Mouse (Mus musculus) heart, adult 18-20 months (tissue): ENCODE data around the gene Sgce. TPM values are rescaled to one million over a fixed set of nuclear protein-coding genes. Genes with fewer than 3 reads are reported as not detected.
"Not testable (repeated sequence)": the region's sequence is repeated elsewhere in the genome, so short reads cannot be mapped to it uniquely, and the experiment has no call there.

Source experiments
- DNase-seq, 2 experiments: peaks; one replicate each; pipeline ENCODE4 v3.0.0; 2021 to 2022; ENCODE audit warnings: mixed read lengths in 1 of 2
- long read RNA-seq, 2 experiments: library from polyadenylated mRNA; stranded (forward); transcript quantifications; one replicate each; pipeline ENCODE4 v2.0.0; 2021
- total RNA-seq, 2 experiments: library from RNA; stranded (reverse); gene quantifications; 2 replicates each; pipeline ENCODE4 v1.2.3; 2021

Gene Sgce
- 10 to 100 TPM; 16.5 to 19.4 TPM for total RNA-seq
- long read RNA-seq, experiment 1, transcript Sgce-205 (11 exons, 1,696 nt): major isoform, 9 of 13 reads
- long read RNA-seq, experiment 1, partial matches to known transcripts: 3 of 13 reads
- long read RNA-seq, experiment 1, other reads (novel, unspliced or antisense): 0 of 13 reads
- long read RNA-seq, experiment 2, partial matches to known transcripts: 6 of 9 reads
- long read RNA-seq, experiment 2, other reads (novel, unspliced or antisense): 0 of 9 reads

DNA sequence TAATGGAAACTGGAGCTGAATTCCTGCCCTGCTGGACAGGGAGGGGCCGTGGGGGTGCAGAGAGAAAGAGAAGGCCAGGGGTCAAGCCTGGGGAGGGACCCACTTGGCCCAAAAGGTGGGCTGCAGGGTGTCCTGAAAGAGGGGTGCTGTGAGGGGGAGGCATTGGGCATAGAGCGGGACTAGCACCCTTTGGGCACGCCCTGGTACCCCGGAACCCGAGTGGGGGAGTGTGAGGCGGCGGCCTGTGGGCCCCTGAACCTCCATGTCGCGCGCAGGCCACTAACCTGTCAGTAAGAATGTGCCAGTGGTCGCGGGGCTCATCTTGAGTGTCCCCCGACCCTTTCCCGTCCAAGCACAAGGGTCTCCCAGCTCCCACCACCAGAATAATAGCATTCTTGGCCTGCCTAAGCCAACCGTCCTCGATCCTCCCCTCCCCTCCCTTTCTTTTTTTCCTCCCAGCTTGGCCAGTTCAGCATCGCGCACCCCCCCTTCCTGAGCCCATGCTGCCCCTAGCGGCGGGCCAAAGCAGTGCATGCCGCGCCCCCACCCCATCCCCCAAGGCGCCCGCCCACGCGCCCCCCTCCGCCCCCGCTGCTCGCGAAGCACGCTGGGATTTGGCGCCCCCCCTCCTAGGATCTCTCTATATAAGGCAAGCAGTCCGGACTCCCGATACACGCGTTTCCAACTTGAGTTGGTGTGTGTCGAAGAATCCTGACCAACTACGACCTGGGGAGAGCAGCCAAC is at the start of gene Sgce, which contains the start of gene Peg10:
Gene Sgce, minus strand, starts transcription at position 512 of the 744 bp plus-strand sequence.
Gene Peg10, plus strand, starts transcription at position 611 of the 744 bp plus-strand sequence.
- peak; percentile 76 to 77 for DNase-seq

GRCm38 (mm10) chr6:4796281-4796680 is 49.3 kb upstream of the Sgce start:
- DNase-seq: no peak

DNA sequence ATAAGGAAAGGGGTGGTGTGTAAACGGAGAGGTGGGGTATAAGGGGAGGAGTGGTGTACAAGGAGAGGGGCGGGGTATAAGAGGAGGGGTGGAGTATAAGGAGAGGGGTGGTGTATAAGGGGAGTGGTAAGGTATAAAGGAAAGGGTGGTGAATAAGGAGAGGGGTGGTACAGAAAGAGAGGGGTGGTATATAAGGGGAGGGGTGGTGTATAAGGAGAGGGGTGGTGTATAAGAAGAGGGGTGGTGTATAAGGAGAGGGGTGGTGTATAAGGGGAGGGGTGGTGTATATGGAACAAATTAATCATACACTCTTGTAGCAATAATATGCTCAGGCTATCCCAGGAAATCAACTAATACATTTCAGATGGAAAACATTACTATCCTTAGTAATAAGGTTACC is 15.2 kb upstream of the Sgce start:
- no peak for DNase-seq

DNA sequence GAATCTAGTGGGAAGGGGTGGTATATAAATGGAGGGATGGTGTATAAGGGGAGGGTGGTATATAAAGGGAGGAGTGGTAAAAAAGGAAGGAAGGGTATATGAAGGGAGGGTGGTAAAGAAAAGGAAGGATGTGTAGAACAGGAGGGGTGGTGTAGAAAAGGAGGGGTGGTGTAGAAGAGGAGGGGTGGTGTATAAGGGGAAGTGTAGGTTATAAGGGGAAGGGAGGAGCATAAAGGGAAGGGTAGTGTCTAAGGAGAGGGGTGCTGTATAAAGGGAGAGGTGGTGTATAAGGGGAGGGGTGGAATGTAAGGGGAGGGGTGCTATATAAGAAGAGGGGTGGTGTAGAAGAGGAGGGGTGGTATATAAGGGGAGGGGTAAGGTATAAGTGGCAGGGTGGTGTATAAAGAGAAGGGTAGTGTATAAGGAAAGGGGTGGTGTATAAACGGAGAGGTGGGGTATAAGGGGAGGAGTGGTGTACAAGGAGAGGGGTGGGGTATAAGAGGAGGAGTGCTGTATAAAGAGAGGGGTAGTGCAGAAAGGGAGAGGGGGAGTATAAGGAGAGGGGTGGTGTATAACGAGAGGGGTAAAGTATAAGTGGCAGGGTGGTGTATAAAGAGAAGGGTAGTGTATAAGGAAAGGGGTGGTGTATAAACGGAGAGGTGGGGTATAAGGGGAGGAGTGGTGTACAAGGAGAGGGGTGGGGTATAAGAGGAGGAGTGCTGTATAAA is 14.6 kb upstream of the Sgce start:
- not testable (repeated sequence) for DNase-seq

DNA sequence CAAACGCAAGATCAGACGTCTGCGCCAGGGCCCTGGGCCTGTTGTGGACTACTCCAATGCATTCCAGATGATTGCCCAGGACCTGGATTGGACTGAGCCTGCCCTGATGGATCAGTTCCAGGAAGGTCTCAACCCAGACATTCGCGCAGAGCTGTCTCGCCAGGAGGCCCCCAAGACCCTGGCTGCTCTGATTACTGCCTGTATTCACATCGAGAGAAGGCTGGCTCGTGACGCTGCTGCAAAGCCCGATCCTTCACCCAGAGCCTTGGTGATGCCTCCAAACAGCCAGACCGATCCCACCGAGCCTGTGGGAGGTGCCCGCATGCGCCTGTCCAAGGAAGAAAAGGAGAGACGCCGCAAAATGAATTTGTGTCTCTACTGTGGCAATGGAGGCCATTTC is 7.9 kb upstream of the Sgce start:
- DNase-seq: no peak

GRCm38 (mm10) chr6:4754286-4754685 is 7.3 kb upstream of the Sgce start:
- DNase-seq: no peak

DNA sequence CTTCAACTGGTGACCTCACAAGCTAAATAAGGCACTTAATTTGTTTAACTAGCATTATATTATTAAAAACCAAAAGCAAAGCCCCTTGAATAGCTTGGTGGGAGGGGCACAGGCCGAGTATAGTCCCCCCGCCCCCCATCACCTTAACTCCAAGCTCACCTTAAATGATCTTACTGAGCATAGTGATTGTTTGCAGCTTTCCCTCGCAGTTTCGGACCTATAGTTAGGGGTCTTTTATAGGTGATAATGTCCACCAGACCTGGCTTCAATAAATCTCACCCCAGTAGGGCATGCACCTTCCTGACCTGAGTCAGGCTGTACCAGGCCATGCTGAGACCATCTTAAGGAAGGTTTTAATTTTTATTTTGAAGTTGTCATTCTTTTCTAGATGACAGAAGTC is 4.3 kb upstream of the Sgce start:
- no peak for DNase-seq

DNA sequence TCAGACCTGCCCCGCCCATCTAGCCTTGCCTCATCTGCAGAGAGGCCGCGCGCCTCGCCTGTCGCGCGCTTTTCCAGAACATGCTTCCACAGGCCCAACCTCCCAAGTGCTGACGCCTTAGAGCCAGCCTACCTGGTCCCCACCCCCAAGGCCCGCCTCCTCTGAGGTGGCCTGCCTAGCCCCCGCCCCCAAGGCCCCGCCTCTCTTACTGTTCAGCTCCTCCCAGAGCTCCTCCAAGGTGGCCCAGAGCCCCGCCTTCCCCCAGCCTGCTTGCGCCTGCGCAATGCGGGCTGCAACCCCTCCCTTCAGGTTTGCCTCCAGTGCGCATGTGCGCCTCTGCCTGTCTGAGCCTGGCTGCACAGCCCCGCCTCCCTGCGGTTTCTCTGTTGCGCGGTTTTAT is 2.1 kb upstream of the Sgce start:
- peak; percentile 96 for DNase-seq

DNA sequence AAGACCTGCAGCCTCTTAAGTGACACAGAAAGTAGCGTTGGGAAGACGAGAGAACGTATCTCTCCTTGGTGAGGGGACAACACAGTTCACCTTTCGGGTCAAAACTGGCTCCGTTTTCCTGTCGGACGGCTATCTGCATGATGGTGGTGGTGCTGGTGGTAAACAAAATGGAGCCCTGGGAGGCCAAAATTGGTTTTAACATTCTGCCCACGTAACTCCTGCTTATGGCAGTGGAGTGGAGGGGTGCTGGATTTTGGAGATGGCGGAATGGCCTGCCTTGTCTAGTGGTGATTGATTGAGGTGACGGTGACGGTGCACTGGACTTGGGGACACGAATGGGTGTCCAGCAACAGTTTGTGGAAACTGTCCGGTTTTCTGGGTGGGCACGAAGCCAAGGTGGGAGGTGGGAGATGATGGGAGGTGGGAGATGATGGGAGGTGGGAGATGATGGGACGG is 1.5 kb upstream of the Sgce start:
- peak in 1 of 2 experiments; percentile 52 for DNase-seq

GRCm38 (mm10) chr6:4747677-4748505 is 884 bp upstream of the Sgce start:
- DNase-seq: peak; percentile 33 to 62

DNA sequence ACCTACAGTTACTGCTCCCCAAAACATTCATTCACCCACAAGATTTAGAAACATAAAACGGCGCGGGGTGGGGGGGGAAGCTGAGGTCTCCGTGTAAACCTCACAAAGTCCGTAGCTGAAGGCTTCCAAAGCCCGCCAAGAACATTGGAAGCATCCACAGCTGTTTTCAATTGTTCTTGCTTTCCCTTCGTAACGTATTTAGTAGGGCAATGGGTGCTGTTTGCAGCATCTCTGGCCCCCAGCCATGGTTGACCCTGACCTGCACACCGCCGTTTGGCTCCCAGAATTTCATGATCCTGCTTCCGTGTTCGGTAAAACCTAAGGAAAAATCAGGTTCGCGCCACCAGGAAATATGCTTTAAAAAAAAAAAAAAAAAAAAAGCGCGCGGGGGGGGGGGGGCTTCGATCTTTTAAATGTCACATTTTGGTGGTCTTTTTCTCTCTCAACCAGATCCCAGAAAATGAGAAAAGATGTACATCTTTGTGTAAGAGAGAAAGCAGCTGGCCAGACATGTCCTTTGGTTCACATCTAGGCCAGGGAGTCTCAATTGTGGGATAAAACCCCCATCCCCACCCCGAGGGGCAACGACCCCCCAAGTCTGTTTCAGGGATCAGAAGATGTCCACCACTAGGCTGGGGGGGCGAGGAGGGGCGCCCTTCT is 841 bp downstream of the Sgce start:
- DNase-seq: peak in 1 of 2 experiments; percentile 38

- DNase-seq: peak; percentile 66 to 70
Observed at GRCm38 (mm10) chr6:4740511-4740910, 6.5 kb downstream of the Sgce start.

DNA sequence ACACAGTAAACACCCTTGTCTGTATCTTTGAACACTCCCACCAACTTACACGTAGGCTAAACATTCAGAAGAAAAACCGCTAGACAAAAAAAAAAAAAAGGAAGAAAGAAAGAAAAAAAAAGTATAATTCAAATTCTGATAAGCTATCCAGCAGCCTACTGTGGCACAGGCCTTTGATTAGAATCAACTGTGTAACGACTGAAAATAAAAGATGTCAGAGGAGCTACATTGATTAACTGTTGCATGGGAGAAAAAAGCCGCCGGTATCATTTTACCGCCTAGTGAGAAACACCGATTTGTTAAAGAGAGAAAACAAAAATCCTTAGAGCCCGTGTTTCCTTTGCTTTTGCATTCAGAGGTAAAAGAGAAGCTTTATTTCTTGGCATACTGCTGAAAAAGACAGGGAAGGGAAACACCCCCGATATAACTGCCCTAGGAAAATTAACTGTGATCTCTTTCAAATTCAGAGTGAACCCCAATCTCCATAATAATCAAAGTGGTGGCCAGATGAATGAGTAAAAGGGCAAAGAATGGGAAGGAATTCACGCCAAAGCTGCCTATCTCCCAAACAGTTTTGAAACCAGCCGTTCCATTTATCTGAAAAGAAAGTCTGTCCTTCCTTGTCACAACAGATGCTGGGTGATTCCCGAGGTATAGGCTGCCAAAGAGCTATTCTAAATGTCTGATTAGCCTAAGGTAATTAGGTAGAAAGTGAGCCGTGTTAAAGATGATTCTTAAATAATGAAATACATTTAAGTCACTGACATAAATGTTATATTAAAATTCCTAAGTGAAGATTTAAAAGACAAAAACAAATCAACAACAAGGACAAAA is 7.3 kb downstream of the Sgce start:
- DNase-seq: no peak

GRCm38 (mm10) chr6:4738717-4739116 is 8.3 kb downstream of the Sgce start:
- no peak for DNase-seq

DNA sequence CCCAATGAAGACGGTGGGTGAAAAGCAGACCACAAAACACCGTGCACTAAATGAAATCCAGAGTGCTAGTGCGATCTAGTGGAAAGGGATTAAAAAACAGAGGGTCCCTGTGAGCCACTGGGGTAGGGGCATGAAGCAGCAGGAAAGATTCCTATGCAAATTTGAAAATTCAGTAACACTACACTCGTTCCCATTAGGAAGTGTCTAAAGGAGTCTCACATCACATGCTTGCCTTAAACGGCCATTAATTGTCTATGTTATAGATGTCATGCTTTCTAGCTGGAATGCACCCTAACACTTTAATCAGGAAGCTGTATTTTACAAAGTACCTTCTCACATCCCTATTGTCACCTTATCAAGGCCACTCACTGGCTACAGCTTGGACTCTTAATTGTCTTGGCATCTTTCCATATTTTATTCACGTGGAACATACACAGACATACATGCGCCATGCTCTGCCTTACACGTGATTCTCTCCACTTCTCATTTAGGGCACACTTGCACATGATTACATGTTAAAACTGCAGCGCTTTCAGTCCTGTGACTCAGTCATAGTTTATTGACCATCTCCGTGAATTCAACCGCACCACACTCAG is 8.9 kb downstream of the Sgce start:
- DNase-seq: no peak

DNA sequence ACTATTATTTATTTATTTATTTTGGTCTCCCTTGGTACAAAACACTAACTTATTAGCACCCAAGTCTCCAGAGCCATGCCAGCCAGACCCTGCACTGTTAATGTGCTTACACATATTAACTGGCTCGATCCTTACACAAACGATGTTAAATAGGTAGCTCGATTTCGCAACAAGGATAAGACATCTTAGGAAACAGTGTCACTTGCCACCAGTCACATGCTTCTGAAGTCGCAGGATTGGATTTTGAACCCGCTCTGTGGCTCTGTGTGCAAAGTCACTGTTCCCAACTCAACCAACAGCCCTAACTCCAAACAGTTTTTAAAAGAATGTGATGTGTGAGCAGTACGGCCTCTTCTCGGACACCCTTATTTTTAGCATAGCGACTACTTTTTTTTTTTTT is 10.6 kb downstream of the Sgce start:
- DNase-seq: no peak

DNA sequence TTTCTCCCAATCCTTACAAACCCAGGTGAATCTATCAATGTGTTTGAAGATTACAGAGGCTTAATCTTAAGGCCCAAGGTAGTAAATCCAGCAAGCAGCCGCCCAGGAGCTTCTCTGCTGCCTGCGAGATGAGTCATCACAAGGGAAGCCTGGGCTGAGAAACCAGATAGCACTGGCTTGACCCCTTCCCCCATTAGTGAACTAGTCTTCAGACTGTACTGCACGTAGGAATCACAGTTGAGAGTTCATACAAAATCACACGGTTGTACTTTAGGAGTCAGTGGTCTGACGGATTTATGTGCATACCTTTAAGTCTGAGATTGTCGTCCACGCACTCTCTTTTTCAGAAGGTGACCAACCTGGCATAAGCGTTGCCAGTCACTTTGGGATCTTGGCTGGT is 13.8 kb downstream of the Sgce start:
- DNase-seq: no peak

- no peak for DNase-seq
Observed at GRCm38 (mm10) chr6:4731675-4732074, 15.3 kb downstream of the Sgce start.

DNA sequence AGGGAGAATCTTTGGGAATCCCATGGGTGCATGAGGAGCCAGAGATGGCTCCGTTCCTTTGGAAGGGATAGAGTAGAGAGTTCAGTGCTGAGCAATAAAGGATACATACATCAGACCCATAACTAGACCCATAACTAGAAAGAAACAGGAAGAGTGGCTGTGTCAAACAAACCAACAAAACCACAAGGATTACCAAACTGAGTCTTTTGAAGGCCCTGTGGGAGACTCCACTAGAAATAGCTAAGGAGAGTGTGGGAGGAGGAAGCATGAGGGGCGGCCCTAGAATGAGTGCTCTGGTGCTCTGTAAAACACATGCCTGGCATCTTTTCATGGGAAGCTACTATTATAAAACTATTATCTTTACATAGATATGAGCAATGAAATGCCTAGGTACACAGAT is 18.7 kb downstream of the Sgce start:
- no peak for DNase-seq
